Mouse (Mus musculus) layer of hippocampus, adult 9-10 months (tissue): ENCODE measurements around the gene Mipol1.

Source experiments
- DNase-seq: peaks from one replicate; pipeline ENCODE4 v3.0.0; 2022; ENCODE audit warnings: low spot score

Mipol1 gene

DNA sequence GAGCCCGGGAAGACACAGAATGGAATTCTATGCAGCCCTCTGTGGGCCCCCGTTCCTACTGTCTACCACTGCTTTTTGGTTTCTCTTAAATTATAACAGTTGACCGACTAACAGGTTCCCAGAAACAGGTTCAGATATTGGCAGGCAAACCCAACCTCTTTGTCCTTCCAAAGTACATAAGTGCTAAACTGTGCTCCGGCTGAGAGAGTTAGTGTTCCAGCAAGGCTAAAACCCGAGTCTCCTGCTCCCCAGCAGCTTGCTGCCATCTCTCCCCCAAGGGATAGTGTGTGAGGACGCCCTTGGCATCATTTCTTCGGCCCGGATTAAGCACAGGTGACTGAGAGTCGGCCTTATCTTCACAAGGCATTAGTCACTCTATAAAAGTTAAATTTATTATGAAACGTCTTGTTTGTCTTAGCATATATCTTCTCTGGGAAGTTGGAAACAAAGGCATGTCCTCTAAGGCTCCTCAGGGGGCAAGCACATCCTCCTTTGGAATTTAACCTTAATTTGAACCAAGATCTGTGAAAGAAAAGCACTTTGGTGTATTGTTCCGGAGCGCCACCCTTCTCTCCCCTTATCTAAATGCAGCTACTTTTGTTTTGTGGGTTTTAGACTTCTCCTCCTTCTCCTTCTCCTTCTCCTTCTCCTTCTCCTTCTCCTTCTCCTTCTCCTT lies 285.6 kb downstream of the Mipol1 start:
- no peak for DNase-seq

DNA sequence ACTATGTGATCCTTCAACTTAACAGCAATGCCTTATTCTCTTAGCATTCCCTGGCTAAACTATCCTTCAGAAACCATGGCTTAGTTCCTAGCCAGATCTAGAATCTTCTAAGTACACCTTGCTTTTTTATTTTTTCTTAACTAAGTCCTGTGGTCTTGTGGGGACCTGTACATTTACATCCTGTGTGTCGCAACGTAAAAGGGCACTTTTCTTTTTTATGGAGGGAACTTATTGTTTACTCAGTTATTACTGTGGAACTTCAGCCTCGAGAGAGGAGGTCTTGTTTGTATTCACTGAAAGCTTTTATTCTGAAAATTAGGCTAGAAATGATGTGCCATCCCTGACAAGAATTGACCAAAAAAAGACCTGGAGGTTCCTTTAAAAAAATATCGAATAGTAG lies 298.1 kb downstream of the Mipol1 start:
- DNase-seq: no peak

DNA sequence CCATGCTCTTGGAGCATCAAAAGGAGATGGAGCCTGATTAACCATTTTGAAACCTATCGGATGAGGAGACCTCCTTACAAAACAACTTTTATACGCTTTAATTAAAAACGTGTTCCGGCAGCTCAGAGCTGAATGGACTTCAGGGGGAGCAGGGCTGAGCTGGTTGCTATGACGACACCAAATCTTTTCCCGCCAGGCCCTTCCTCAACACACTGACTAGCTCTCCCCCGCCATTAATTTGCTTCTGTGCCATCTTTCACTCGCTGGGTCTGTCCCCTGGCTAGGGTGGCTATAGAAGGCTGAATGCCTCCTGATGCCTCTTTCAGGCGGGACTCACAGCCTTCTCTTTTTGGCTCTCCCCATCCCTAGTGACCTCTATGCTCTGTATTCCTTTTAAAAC lies 300.2 kb downstream of the Mipol1 start:
- no peak for DNase-seq

DNA sequence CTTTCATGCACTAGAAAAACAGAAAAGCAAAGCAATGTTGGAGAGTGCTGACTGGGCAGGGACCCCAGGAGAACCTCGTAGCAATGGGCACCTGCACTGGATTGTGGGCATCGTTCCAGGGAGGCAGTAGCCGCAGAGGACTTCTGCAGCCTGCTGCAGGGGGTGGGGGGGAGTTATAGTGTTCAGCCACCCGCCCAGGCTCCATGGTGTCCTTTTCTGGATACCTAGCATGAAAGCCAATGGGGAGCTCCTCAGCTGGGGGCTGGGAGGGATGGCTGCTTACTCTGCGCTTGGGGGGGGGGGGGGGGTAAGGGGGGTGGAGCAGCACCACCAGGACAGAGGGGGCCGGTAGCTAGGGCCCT lies 304.3 kb downstream of the Mipol1 start:
- DNase-seq: no peak

- no peak for DNase-seq
Observed at GRCm38 (mm10) chr12:57534879-57535611, 304.8 kb downstream of the Mipol1 start.

- DNase-seq: no peak
Observed at GRCm38 (mm10) chr12:57536056-57536908, 306.1 kb downstream of the Mipol1 start.

DNA sequence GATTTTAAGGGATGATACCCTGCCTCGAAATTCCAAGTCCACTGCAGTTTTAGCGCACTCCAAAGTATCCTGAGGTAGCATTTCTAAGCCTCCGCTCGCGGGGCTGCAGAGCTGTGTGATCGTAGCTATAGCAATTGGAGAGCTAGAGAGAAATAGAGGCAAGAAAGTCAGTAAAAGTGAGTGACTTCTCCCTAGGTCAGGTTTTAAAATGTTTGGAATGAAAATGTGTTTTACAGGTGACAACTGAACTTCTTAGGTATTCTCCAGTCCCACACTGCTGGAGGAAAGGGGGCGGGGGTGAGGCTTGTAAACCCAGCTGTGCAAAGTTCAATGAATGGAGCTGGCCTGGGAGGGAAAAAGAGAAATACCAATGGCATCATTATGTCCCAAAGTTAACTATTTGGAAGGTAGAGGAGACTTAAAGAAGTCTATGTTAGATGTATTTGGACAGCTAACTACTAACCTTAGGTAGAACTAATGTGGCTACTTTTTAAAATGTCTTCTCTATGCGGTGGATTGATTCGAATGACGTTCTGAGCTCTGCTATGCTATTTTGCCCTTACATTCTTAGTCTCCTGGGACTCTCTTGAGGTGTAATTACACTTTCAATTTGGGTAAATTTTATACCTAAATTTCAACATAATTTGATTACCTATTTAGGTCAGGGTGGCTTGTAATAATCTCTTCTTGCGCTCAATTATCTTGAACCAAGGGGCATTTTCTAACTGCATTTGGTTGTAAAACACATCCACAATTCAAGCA lies 306.9 kb downstream of the Mipol1 start:
- DNase-seq: no peak

- DNase-seq: no peak
Observed at GRCm38 (mm10) chr12:57537791-57538587, 307.8 kb downstream of the Mipol1 start.

DNA sequence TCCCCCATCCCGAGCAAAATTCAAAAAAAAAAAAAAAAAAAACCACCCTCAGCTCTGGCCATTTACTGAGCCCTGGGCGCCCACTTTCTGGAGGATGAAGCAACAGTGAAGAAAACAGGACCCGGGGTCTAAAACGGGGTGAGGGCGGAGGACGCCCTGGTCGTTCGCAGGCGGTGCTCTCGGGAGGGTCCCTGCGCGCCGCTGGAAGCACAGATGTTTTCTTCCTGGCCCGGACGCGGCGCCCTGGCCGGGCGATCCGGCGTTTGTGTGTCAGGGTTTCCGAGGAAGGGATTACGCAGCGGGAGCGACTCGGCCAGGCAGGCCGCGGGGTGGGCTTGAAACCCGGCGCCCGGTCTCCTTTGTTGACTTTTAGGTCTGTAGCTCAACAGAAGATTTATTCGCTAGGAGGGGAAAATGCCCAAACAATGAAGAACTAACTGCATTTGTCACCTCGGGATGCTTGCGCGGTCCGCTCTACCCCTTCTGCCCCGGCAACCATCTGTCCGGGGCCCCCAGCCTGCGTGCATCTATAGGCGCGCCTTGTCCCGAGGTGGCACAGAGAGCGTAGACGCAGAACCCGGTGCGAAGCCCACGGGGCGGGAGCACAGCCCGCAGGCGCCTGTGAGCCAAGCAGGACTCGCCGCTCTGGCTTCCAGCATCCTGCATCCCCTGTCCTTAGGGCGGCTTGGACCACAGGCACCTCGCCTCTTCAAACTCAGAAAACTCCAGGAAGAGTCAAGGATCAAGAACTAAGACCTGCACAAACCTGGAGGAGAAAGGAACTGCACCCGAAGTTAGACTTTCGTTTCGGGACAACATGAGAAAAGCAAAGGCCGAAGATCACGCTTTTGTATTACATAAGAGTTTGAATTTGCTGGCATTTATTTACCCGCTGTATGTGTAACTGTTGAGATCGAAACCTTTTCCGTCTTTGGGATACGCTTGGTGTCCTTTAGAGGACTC lies 308.6 kb downstream of the Mipol1 start:
- DNase-seq: no peak

DNA sequence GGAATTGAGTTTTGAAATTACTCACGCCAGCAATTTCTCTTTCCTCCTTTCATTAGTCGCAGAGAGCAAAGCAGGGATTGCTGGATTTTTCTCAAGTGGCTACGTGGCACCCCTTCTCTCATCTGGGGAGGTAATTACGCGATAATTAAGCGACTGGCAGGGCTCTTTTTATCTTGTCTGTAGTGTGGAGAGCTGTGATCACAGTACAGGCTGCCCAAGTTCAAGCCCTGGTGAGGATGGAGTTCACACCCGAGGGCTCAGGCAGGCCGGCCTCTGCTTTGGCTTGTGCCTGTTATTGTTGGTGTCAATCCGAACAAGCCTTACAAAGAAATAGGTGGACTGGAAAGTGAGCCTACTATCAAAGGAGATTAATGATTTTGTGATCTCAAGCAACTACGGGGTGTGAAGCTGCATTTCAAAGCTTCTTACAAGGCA lies 309.3 kb downstream of the Mipol1 start:
- no peak for DNase-seq

GRCm38 (mm10) chr12:57541118-57541517 lies 310.9 kb downstream of the Mipol1 start:
- DNase-seq: no peak

- no peak for DNase-seq
Observed at GRCm38 (mm10) chr12:57541931-57542745, 311.9 kb downstream of the Mipol1 start.

DNA sequence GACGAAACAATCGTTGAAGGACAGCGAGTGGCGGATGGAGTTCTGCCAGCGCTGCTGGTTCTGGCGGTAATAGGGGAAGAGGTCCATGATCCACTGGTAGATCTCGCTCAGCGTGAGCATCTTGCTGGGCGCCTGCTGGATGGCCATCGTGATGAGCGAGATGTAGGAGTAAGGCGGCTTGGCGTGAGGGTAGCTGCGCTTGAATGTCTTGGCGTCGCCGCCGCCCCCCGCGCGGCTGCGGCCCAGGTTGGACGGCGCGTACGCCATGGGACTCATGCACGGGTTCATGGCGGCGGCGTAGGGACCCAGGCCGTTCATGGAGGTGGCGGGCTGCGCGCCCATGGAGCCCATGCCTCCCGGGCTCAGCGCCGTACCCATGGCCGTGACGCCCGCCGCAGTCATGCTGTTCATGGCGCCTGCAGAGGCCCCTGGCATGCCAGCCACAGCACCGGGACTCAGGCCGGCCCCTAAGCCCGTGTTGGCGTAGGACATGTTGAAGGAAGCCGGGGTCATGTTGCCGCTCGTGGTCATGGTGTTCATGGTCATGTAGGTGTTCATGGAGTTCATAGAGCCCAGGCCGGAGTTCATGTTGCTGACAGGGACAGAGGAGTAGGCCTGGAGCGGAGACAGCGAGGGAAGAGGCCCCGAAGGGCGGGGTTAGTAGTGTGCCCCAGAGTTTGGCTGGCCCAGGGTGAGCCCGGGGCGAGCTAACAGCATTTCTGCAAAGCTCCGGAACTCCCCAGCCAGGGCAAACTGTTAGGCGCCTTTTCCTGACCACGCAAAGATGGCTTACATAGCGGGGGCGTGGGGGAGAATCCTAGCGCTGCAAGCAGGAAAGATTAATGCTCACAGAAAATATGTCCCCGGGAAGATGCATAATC lies 312.8 kb downstream of the Mipol1 start:
- DNase-seq: no peak

GRCm38 (mm10) chr12:57543627-57543991 lies 313.4 kb downstream of the Mipol1 start:
- DNase-seq: no peak

- DNase-seq: no peak
Observed at GRCm38 (mm10) chr12:57544641-57545370, 314.6 kb downstream of the Mipol1 start.

DNA sequence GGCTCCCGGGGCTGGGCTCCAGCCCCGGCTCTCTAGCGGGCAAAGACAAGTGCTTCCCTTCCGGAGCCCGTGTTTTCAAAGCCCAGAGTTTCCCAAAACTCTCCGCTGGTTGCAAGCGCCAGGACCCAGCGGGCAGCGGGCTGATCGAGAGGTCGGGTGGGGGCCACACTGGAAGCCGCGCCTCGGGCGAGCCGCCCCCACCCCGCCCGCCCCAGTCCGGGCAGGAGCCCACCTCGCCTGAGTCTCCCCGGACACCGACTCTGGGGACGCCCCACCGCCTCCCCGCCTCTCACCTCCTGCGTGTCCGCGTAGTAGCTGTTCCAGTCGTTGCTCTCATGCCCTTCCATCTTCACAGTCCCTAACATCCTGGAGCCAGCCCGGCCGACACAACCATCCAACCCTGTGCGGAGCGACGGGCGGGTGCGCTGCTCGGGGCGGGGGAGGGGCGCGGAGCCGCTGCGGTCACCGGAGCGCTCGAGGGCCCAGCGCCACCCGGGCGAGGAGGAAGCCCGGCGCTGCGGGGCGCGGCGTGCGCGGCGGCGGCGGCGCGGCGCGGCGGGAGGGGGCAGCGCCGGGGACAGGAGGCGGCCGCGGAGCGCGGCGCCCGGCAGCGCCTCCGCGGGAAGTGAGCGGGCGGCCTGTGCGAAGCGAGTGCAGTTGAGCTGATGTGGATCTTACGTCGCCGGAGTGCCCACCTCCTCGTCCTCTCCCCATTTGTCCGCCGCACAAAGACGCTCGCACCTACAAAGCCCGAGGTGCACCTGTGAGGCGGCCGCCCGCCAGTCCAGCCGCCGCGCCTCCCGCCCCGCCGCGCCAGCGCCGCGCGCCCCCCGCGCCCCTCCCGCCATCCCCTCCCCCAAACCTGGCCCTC lies 315.4 kb downstream of the Mipol1 start:
- no peak for DNase-seq
